Mouse (Mus musculus) embryonic facial prominence, embryonic 14.5 days (tissue): ENCODE data around the gene Raly. TPM values are rescaled to one million over a fixed set of nuclear protein-coding genes. Genes with fewer than 3 reads are reported as not detected.

ENCODE experiments used
- ATAC-seq: fragments of 200-750 bp; cut with Nextera tagmentation; 2 replicates; pipeline ENCODE4 v1.8.0; 2017; ENCODE audit warnings: low read depth, moderate number of reproducible peaks, moderate TSS enrichment
- DNase-seq: peaks from one replicate; pipeline ENCODE4 v3.0.0-alpha.2; 2015; ENCODE audit warnings: low spot score
- H3K27ac ChIP-seq: fragments of 300-500 bp; sonication (generic); replicated peaks from 2 replicates; pipeline ENCODE4 v1.5.1; 2014; ENCODE audit warnings: low read depth, mild to moderate bottlenecking, low read length, moderate library complexity
- H3K27me3 ChIP-seq: fragments of 300-500 bp; sonication (generic); replicated peaks from 2 replicates; pipeline ENCODE4 v1.6.1; 2014; ENCODE audit warnings: low read length; ENCODE audit not compliant: control insufficient read depth, insufficient read depth
- H3K36me3 ChIP-seq: fragments of 300-500 bp; sonication (generic); 2 replicates; pipeline ENCODE4 v1.6.1; 2014; ENCODE audit warnings: low read length, mixed read lengths; ENCODE audit not compliant: control insufficient read depth, insufficient read depth
- H3K4me1 ChIP-seq: fragments of 300-500 bp; sonication (generic); 2 replicates; pipeline ENCODE4 v1.6.1; 2014; ENCODE audit warnings: antibody characterized with exemption, low read length; ENCODE audit not compliant: control insufficient read depth, insufficient read depth
- H3K4me2 ChIP-seq: fragments of 300-500 bp; sonication (generic); 2 replicates; pipeline ENCODE4 v1.6.1; 2014; ENCODE audit warnings: low read depth, mild to moderate bottlenecking, low read length, moderate library complexity, mixed read lengths
- H3K4me3 ChIP-seq: fragments of 300-500 bp; sonication (generic); 2 replicates; pipeline ENCODE4 v1.5.1; 2014; ENCODE audit warnings: low read depth, mild to moderate bottlenecking, low read length
- H3K9ac ChIP-seq: fragments of 300-500 bp; sonication (generic); 2 replicates; pipeline ENCODE4 v1.6.1; 2014; ENCODE audit warnings: low read depth, mild to moderate bottlenecking, low read length, moderate library complexity, mixed read lengths
- H3K9me3 ChIP-seq: fragments of 300-500 bp; sonication (generic); 2 replicates; pipeline ENCODE4 v1.6.1; 2016; ENCODE audit warnings: low read length; ENCODE audit not compliant: control insufficient read depth
- WGBS: fragments of 180-500 bp; shearing (Covaris S2); extraction: QIAGEN DNeasy Blood & Tissue Kit; methylation state at CpG from one replicate; pipeline ENCODE4 v1.1.7; 2014; 5-methylcytosine and 5-hydroxymethylcytosine counted together
- polyA plus RNA-seq: library from polyadenylated mRNA; unstranded; fragments of >200 nt; fragmentation: Nextera tagmentation; extraction: Ambion mirVana; gene quantifications from 2 replicates; pipeline ENCODE4 v1.2.1, GENCODE M21; 2014

Raly gene
- polyA plus RNA-seq, 1 experiment from 2014 or later, result 54.5 TPM

- H3K4me3 ChIP-seq, result no peak overlapping the region
- no peaks in the 10 kb centered on the region for H3K27me3 ChIP-seq
- no peak overlapping the region for H3K4me2 ChIP-seq
- ATAC-seq (no peak), DNase-seq (no peak)
- no peaks in the 10 kb centered on the region for H3K36me3 ChIP-seq
- no peak overlapping the region for H3K27ac ChIP-seq
- no peak overlapping the region for H3K9ac ChIP-seq
- H3K9me3 ChIP-seq, result no peaks in the 10 kb centered on the region; the same call in 1 of the 2 replicates
- WGBS, result 65% methylated on average over 6 of the region's 6 CpGs
- H3K4me1 ChIP-seq, result no peaks in the 10 kb centered on the region
These were observed 35.1 kb upstream of the Raly start for GRCm38 (mm10) chr2:154755791-154756190.

- 67% methylated on average over 5 of the region's 5 CpGs for WGBS
- Histone ChIP-seq H3K27ac (no peak overlapping the region), H3K4me1 (no peaks in the 10 kb centered on the region), H3K9me3 (no peaks in the 10 kb centered on the region; the same call in 1 of the 2 replicates), H3K27me3 (no peaks in the 10 kb centered on the region), H3K4me2 (no peak overlapping the region), H3K9ac (no peak overlapping the region), H3K4me3 (no peak overlapping the region), H3K36me3 (no peaks in the 10 kb centered on the region)
- ATAC-seq, result no peak
- DNase-seq, result no peak
These were observed 33.2 kb upstream of the Raly start for GRCm38 (mm10) chr2:154757691-154758090.

GRCm38 (mm10) chr2:154758454-154758853 is 32.4 kb upstream of the Raly start:
- no peak for DNase-seq
- Histone ChIP-seq H3K27ac (no peak overlapping the region), H3K27me3 (no peaks in the 10 kb centered on the region), H3K36me3 (no peaks in the 10 kb centered on the region), H3K4me2 (no peak overlapping the region), H3K9ac (no peak overlapping the region), H3K9me3 (no peaks in the 10 kb centered on the region; the same call in 1 of the 2 replicates), H3K4me1 (peaks cover 6% of the 10 kb centered on the region; the same call in 1 of the 2 replicates), H3K4me3 (no peak overlapping the region)
- 77% methylated on average over 1 of the region's 1 CpGs for WGBS
- ATAC-seq, result no peak

GRCm38 (mm10) chr2:154763226-154763625 is 27.7 kb upstream of the Raly start:
- H3K27ac ChIP-seq, result no peak overlapping the region
- no peaks in the 10 kb centered on the region; the same call in 1 of the 2 replicates for H3K9me3 ChIP-seq
- WGBS, result 57% methylated on average over 3 of the region's 3 CpGs
- peak; percentile 37 for DNase-seq
- no peaks in the 10 kb centered on the region for H3K36me3 ChIP-seq
- no peaks in the 10 kb centered on the region for H3K27me3 ChIP-seq
- peak; percentile 76 for ATAC-seq
- H3K4me2 ChIP-seq, result no peak overlapping the region
- peaks cover 8% of the 10 kb centered on the region; the same call in 1 of the 2 replicates for H3K4me1 ChIP-seq
- H3K4me3 ChIP-seq, result no peak overlapping the region
- no peak overlapping the region for H3K9ac ChIP-seq

- Histone ChIP-seq H3K27me3 (no peaks in the 10 kb centered on the region), H3K9ac (no peak overlapping the region), H3K36me3 (no peaks in the 10 kb centered on the region), H3K4me1 (peaks cover 8% of the 10 kb centered on the region; the same call in 1 of the 2 replicates), H3K4me2 (no peak overlapping the region), H3K9me3 (no peaks in the 10 kb centered on the region; the same call in 1 of the 2 replicates), H3K27ac (no peak overlapping the region), H3K4me3 (no peak overlapping the region)
- DNase-seq (no peak), ATAC-seq (no peak)
- WGBS, result 77% methylated on average over 9 of the region's 9 CpGs
These were observed 25.9 kb upstream of the Raly start for GRCm38 (mm10) chr2:154764828-154765497.

- 72% methylated on average over 8 of the region's 8 CpGs for WGBS
- peaks cover 8% of the 10 kb centered on the region; the same call in 1 of the 2 replicates for H3K4me1 ChIP-seq
- no peak for DNase-seq
- H3K27me3 ChIP-seq, result no peaks in the 10 kb centered on the region
- H3K4me2 ChIP-seq, result no peak overlapping the region
- no peaks in the 10 kb centered on the region for H3K36me3 ChIP-seq
- H3K9me3 ChIP-seq, result no peaks in the 10 kb centered on the region; the same call in 1 of the 2 replicates
- no peak overlapping the region for H3K4me3 ChIP-seq
- no peak for ATAC-seq
- H3K27ac ChIP-seq, result no peak overlapping the region
- H3K9ac ChIP-seq, result no peak overlapping the region
These were observed 25.3 kb upstream of the Raly start for GRCm38 (mm10) chr2:154765554-154766008.

- Histone ChIP-seq H3K36me3 (no peaks in the 10 kb centered on the region), H3K27me3 (no peaks in the 10 kb centered on the region), H3K4me1 (peaks cover 8% of the 10 kb centered on the region; the same call in 1 of the 2 replicates), H3K4me3 (no peak overlapping the region), H3K9ac (no peak overlapping the region), H3K27ac (no peak overlapping the region), H3K9me3 (no peaks in the 10 kb centered on the region), H3K4me2 (no peak overlapping the region)
- 96% methylated on average over 6 of the region's 6 CpGs for WGBS
- DNase-seq (no peak), ATAC-seq (no peak)
These were observed 23.8 kb upstream of the Raly start for GRCm38 (mm10) chr2:154767051-154767450.

- no peaks in the 10 kb centered on the region for H3K27me3 ChIP-seq
- ATAC-seq, result no peak
- no peak within 1 kb of the TSS for H3K4me2 ChIP-seq
- no peaks in the 10 kb centered on the region for H3K4me1 ChIP-seq
- no peak for DNase-seq
- H3K4me3 ChIP-seq, result no peak within 1 kb of the TSS
- H3K9ac ChIP-seq, result no peak within 1 kb of the TSS
- no peaks in the 10 kb centered on the region for H3K9me3 ChIP-seq
- H3K27ac ChIP-seq, result no peak within 1 kb of the TSS
- no peaks in the 10 kb centered on the region for H3K36me3 ChIP-seq
These were observed 21.0 kb upstream of the Raly start, which contains the start of gene Gm14214 for GRCm38 (mm10) chr2:154769930-154770329. Gene Gm14214, minus strand, starts transcription at chr2:154770030.

- Histone ChIP-seq H3K27me3 (no peaks in the 10 kb centered on the region), H3K4me1 (no peaks in the 10 kb centered on the region), H3K9me3 (no peaks in the 10 kb centered on the region), H3K4me3 (no peak overlapping the region), H3K4me2 (no peak overlapping the region), H3K9ac (no peak overlapping the region), H3K27ac (no peak overlapping the region), H3K36me3 (no peaks in the 10 kb centered on the region)
- ATAC-seq (no peak), DNase-seq (no peak)
- WGBS, result 71% methylated on average over 8 of the region's 8 CpGs
These were observed 19.3 kb upstream of the Raly start for GRCm38 (mm10) chr2:154771604-154772003.
